Mouse (Mus musculus) bone marrow macrophage, adult 2 months (primary cell): ENCODE results near the gene Sdhc.

Experiments
- CTCF ChIP-seq: IDR thresholded peaks from 2 replicates; pipeline ENCODE4 v1.5.1; 2012; ENCODE audit warnings: low read depth, mild to moderate bottlenecking, low read length, moderate library complexity
- POLR2A ChIP-seq: IDR thresholded peaks from 2 replicates; pipeline ENCODE4 v1.6.1; 2012; ENCODE audit warnings: mild to moderate bottlenecking, low read depth, low read length, borderline replicate concordance

DNA sequence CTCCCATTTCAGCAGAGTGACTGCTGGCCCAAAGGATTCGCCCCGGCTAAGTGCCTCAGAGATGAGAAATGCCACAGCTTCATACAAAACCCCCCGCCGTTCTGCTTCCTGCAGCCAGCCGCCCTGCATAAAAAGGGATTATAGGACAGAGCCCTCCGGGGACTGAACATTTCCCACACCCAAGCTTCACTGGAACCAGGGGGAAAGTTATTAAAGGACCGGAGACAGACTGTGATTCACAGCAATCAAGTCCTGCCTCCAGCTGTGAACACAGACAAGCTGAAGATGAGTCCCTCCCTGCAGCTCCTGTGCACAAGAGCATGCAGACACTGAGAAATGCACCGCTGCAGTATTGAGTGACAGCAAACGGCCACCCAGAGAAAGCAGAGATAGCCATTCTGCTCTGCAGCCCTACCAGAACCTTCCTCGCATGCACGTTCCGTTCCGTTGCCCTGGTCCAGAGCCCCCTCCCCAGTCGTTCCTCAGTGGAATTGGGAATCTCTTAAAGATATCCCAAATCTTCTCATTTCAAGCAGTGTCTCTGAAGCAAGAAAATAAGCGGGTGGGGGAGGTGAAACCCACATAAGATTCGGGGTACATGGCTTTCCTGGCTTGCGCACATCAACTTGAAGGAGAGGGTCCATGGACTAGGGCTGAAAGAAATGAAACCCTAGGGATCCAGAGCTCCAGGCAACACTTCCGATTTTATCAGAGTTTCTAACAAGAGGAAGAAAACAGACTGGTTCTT, 42.9 kb upstream of the Sdhc start:
- TF ChIP-seq CTCF (no peak), POLR2A (no peak)
